Mouse (Mus musculus): Measurements from ENCODE around the gene Slc39a10.

- TF ChIP-seq POLR2A (IDR thresholded peaks at IDR 0.05; ENCODE audit: low read depth, low read length) (no peak), CTCF (IDR thresholded peaks at IDR 0.05; ENCODE audit: extremely low read depth, insufficient read depth, insufficient read length, insufficient replicate concordance) (no peak)
These were observed 9.5 kb upstream of the Slc39a10 start for GRCm38 (mm10) chr1:46902102-46902683.
